Mouse (Mus musculus) MEL (cell line): ENCODE results near the gene Hcrt. TPM values are rescaled to one million over a fixed set of nuclear protein-coding genes. Genes with fewer than 3 reads are reported as not detected.

Experiments used
- DNase-seq: peaks from one replicate; pipeline ENCODE4 v3.0.0; 2011; ENCODE audit warnings: low read depth, low spot score
- H3K27ac ChIP-seq: 2 replicates; pipeline ENCODE4 v1.5.1; 2012; ENCODE audit warnings: low read depth, mild to moderate bottlenecking, control low read depth, low read length, moderate library complexity; ENCODE audit not compliant: control insufficient read depth
- H3K27me3 ChIP-seq, 2 experiments: fragments of 150-350 bp in 1 of 2; sonication (generic) in 1 of 2; 2 replicates each; pipeline ENCODE4 v1.6.1; 2012; ENCODE audit warnings: low read length in 2 of 2, mild to moderate bottlenecking in 2 of 2, improper control_type of control experiment in 1 of 2, moderate library complexity in 1 of 2; ENCODE audit not compliant: insufficient read depth in 2 of 2, control insufficient read depth in 1 of 2
- H3K36me3 ChIP-seq, 2 experiments: 2 replicates each; pipeline ENCODE4 v1.6.1; 2012 to 2014; ENCODE audit warnings: low read length in 2 of 2, improper control_type of control experiment in 1 of 2, inconsistent platforms in 1 of 2, mild to moderate bottlenecking in 1 of 2; ENCODE audit not compliant: insufficient read depth in 2 of 2, control insufficient read depth in 1 of 2
- H3K4me1 ChIP-seq, 2 experiments: fragments of 150-350 bp in 1 of 2; sonication (generic) in 1 of 2; 2 replicates each; pipeline ENCODE4 v1.6.1; 2012; ENCODE audit warnings: low read length in 2 of 2, improper control_type of control experiment in 1 of 2, mild to moderate bottlenecking in 1 of 2; ENCODE audit not compliant: insufficient read depth in 2 of 2, control insufficient read depth in 1 of 2
- H3K4me3 ChIP-seq, 2 experiments: fragments of 150-350 bp in 1 of 2; sonication (generic) in 1 of 2; 2 replicates each; pipeline ENCODE4 v1.5.1; 2012; ENCODE audit warnings: low read depth in 2 of 2, low read length in 2 of 2, mild to moderate bottlenecking in 2 of 2, moderate library complexity in 2 of 2, control low read depth in 1 of 2, improper control_type of control experiment in 1 of 2; ENCODE audit not compliant: control insufficient read depth in 1 of 2, insufficient read depth in 1 of 2
- H3K79me2 ChIP-seq: 2 replicates; pipeline ENCODE4 v1.6.1; 2012; ENCODE audit warnings: mild to moderate bottlenecking, low read length, moderate library complexity; ENCODE audit not compliant: control insufficient read depth, poor library complexity, insufficient read depth
- H3K9ac ChIP-seq: 2 replicates; pipeline ENCODE4 v1.6.1; 2012; ENCODE audit warnings: low read depth, mild to moderate bottlenecking, control low read depth, low read length, moderate library complexity; ENCODE audit not compliant: control insufficient read depth, poor library complexity, severe bottlenecking
- H3K9me3 ChIP-seq: fragments of 150-350 bp; sonication (generic); replicated peaks from 2 replicates; pipeline ENCODE4 v1.6.1; 2012; ENCODE audit warnings: mild to moderate bottlenecking, low read length, improper control_type of control experiment, moderate library complexity; ENCODE audit not compliant: insufficient read depth
- CHD1 ChIP-seq: IDR thresholded peaks from 2 replicates; pipeline ENCODE4 v1.6.1; 2012; ENCODE audit warnings: low read depth, mild to moderate bottlenecking, inconsistent platforms, low read length, improper control_type of control experiment
- CTCF ChIP-seq, 3 experiments: IDR thresholded peaks in 2 of 3; conservative IDR thresholded peaks in 1 of 3; 2 replicates each; pipeline ENCODE4 v1.5.1; 2011 to 2012; ENCODE audit warnings: low read length in 3 of 3, low read depth in 2 of 3, mild to moderate bottlenecking in 2 of 3, improper control_type of control experiment in 1 of 3, inconsistent platforms in 1 of 3, mixed read lengths in 1 of 3, moderate library complexity in 1 of 3; ENCODE audit not compliant: control insufficient read depth in 1 of 3, insufficient read depth in 1 of 3, poor library complexity in 1 of 3, severe bottlenecking in 1 of 3
- E2F4 ChIP-seq: IDR thresholded peaks from 2 replicates; pipeline ENCODE4 v1.6.1; 2011; ENCODE audit warnings: low read depth, low read length, improper control_type of control experiment, borderline replicate concordance
- ELF1 ChIP-seq: IDR thresholded peaks from 2 replicates; pipeline ENCODE4 v1.6.1; 2014; ENCODE audit warnings: low read depth, mild to moderate bottlenecking, inconsistent platforms, low read length, improper control_type of control experiment, moderate library complexity
- EP300 ChIP-seq, 2 experiments: IDR thresholded peaks; 2 replicates each; pipeline ENCODE4 v1.6.1; 2011; ENCODE audit warnings: improper control_type of control experiment in 2 of 2, low read length in 2 of 2, low read depth in 1 of 2, mild to moderate bottlenecking in 1 of 2
- HCFC1 ChIP-seq: IDR thresholded peaks from 2 replicates; pipeline ENCODE4 v1.6.1; 2012; ENCODE audit warnings: low read depth, mild to moderate bottlenecking, inconsistent platforms, low read length, improper control_type of control experiment, moderate library complexity
- JUND ChIP-seq: IDR thresholded peaks from 2 replicates; pipeline ENCODE4 v1.6.1; 2011; ENCODE audit warnings: low read depth, mild to moderate bottlenecking, improper control_type of control experiment, low read length
- KAT2A ChIP-seq: conservative IDR thresholded peaks from 2 replicates; pipeline ENCODE4 v1.6.1; 2012; ENCODE audit warnings: low read depth, low read length, improper control_type of control experiment, inconsistent platforms
- MAX ChIP-seq: IDR thresholded peaks from 2 replicates; pipeline ENCODE4 v1.6.1; 2011; ENCODE audit warnings: low read length, improper control_type of control experiment
- MEF2A ChIP-seq: IDR thresholded peaks from 2 replicates; pipeline ENCODE4 v1.6.1; 2014; ENCODE audit warnings: low read depth, mild to moderate bottlenecking, inconsistent platforms, low read length, improper control_type of control experiment; ENCODE audit not compliant: poor library complexity, insufficient replicate concordance, severe bottlenecking; ENCODE audit errors: extremely low read depth
- MXI1 ChIP-seq: IDR thresholded peaks from 2 replicates; pipeline ENCODE4 v1.6.1; 2011; ENCODE audit warnings: mild to moderate bottlenecking, low read depth, low read length, improper control_type of control experiment
- MYB ChIP-seq: IDR thresholded peaks from 2 replicates; pipeline ENCODE4 v1.6.1; 2011; ENCODE audit warnings: mild to moderate bottlenecking, low read depth, low read length, improper control_type of control experiment
- MYC ChIP-seq: IDR thresholded peaks from 2 replicates; pipeline ENCODE4 v1.6.1; 2011; ENCODE audit warnings: low read depth, mild to moderate bottlenecking, low read length, improper control_type of control experiment, moderate library complexity
- POLR2AphosphoS2 ChIP-seq: IDR thresholded peaks from 2 replicates; pipeline ENCODE4 v1.6.1; 2011; ENCODE audit warnings: low read length, improper control_type of control experiment
- POLR2AphosphoS5 ChIP-seq: IDR thresholded peaks from 2 replicates; pipeline ENCODE4 v1.6.1; 2012; ENCODE audit warnings: low read depth, borderline replicate concordance, mild to moderate bottlenecking, inconsistent platforms, low read length, moderate library complexity, mixed read lengths
- RAD21 ChIP-seq: IDR thresholded peaks from 2 replicates; pipeline ENCODE4 v1.6.1; 2011; ENCODE audit warnings: mild to moderate bottlenecking, low read depth, low read length, improper control_type of control experiment
- SMC3 ChIP-seq: IDR thresholded peaks from 2 replicates; pipeline ENCODE4 v1.6.1; 2011; ENCODE audit warnings: low read depth, low read length, improper control_type of control experiment
- TBP ChIP-seq: IDR thresholded peaks from 2 replicates; pipeline ENCODE4 v1.8.0; 2011; ENCODE audit warnings: low read depth, low read length, improper control_type of control experiment
- TCF12 ChIP-seq: IDR thresholded peaks from 2 replicates; pipeline ENCODE4 v1.6.1; 2014; ENCODE audit warnings: low read depth, mild to moderate bottlenecking, inconsistent platforms, low read length, improper control_type of control experiment, moderate library complexity
- UBTF ChIP-seq: IDR thresholded peaks from 2 replicates; pipeline ENCODE4 v1.6.1; 2012; ENCODE audit warnings: low read depth, mild to moderate bottlenecking, inconsistent platforms, low read length, improper control_type of control experiment, moderate library complexity, borderline replicate concordance; ENCODE audit not compliant: insufficient read depth
- USF2 ChIP-seq, 2 experiments: IDR thresholded peaks; 2 replicates each; pipeline ENCODE4 v1.6.1; 2011 to 2012; ENCODE audit warnings: improper control_type of control experiment in 2 of 2, low read length in 2 of 2, borderline replicate concordance in 1 of 2, inconsistent platforms in 1 of 2, low read depth in 1 of 2, mild to moderate bottlenecking in 1 of 2; ENCODE audit not compliant: insufficient read depth in 1 of 2
- ZC3H11A ChIP-seq: IDR thresholded peaks from 2 replicates; pipeline ENCODE4 v1.6.1; 2012; ENCODE audit warnings: low read depth, mild to moderate bottlenecking, inconsistent platforms, low read length, improper control_type of control experiment
- ZKSCAN1 ChIP-seq: IDR thresholded peaks from 2 replicates; pipeline ENCODE4 v1.6.1; 2012; ENCODE audit warnings: low read depth, mild to moderate bottlenecking, inconsistent platforms, low read length, improper control_type of control experiment, moderate library complexity
- ZMIZ1 ChIP-seq: IDR thresholded peaks from 2 replicates; pipeline ENCODE4 v1.6.1; 2012; ENCODE audit warnings: low read depth, mild to moderate bottlenecking, inconsistent platforms, low read length, improper control_type of control experiment, moderate library complexity
- ZNF384 ChIP-seq: IDR thresholded peaks from 2 replicates; pipeline ENCODE4 v1.6.1; 2012; ENCODE audit warnings: low read depth, mild to moderate bottlenecking, inconsistent platforms, low read length, improper control_type of control experiment
- polyA plus RNA-seq, 2 experiments: library from polyadenylated mRNA; stranded (reverse) in 1 of 2; unstranded in 1 of 2; fragments of >175 nt in 1 of 2; fragments of >200 nt in 1 of 2; gene quantifications; 2 replicates each; pipeline versions ENCODE4 v1.2.1 to v1.2.4; 2012; ENCODE audit warnings: low replicate concordance in 2 of 2, low read depth in 1 of 2; ENCODE audit not compliant: insufficient read length in 2 of 2, insufficient read depth in 1 of 2, missing spikeins in 1 of 2
- total RNA-seq: library from RNA; depleted of rRNA; stranded (reverse); fragments of 300-350 nt; gene quantifications from 2 replicates; pipeline ENCODE4 v1.2.3, GENCODE M21; 2012

Hcrt gene
- total and polyA plus RNA-seq, 3 experiments = not detected

- Histone ChIP-seq H3K9ac (no peak overlapping the region), H3K4me1 (peaks cover 0 to 8% of the 10 kb centered on the region in 2 experiments; a peak in 2 of 4 replicates), H3K4me3 (no peak overlapping the region), H3K79me2 (peaks cover 14% of the 10 kb centered on the region), H3K27me3 (no peaks in the 10 kb centered on the region), H3K27ac (no peak overlapping the region), H3K9me3 (no peaks in the 10 kb centered on the region), H3K36me3 (peaks cover 0 to 8% of the 10 kb centered on the region in 2 experiments; a peak in 1 of 4 replicates)
- TF ChIP-seq ZMIZ1 (no peak), TBP (no peak), MYB (no peak), ZKSCAN1 (no peak), JUND (no peak), MXI1 (no peak), RAD21 (no peak), UBTF (no peak), HCFC1 (no peak)
- no peak for DNase-seq
Observed at GRCm38 (mm10) chr11:100741348-100741747, 21.4 kb downstream of the Hcrt start.

- TF ChIP-seq JUND = no peak
- no peak for TF ChIP-seq ZMIZ1
- no peak for TF ChIP-seq KAT2A
- no peak for TF ChIP-seq MYB
- no peak for TF ChIP-seq CTCF (IDR thresholded peaks at IDR 0.05 in 2 of 3, conservative IDR thresholded peaks at IDR 0.05 in 1 of 3; ENCODE audit: control insufficient read depth in 1 of 3, insufficient read depth in 1 of 3, low read depth in 2 of 3, low read length in 3 of 3, poor library complexity in 1 of 3, severe bottlenecking in 1 of 3)
- TF ChIP-seq ZC3H11A = no peak
- TF ChIP-seq ZNF384 = peak; percentile 6; the same call in 1 of the 2 replicates
- TF ChIP-seq E2F4 = no peak
- TF ChIP-seq TBP = no peak
- TF ChIP-seq POLR2AphosphoS5 = no peak
- TF ChIP-seq ELF1 = no peak
- TF ChIP-seq USF2 (IDR thresholded peaks at IDR 0.05; ENCODE audit: borderline replicate concordance in 1 of 2, insufficient read depth in 1 of 2, low read depth in 1 of 2, low read length in 2 of 2) = no peak
- no peak for TF ChIP-seq EP300 (IDR thresholded peaks at IDR 0.05; ENCODE audit: low read depth in 1 of 2, low read length in 2 of 2)
- no peak for TF ChIP-seq POLR2AphosphoS2
- no peak for TF ChIP-seq MEF2A
- TF ChIP-seq UBTF = no peak
- TF ChIP-seq TCF12 = no peak
- no peak for TF ChIP-seq CHD1
- no peak for TF ChIP-seq MYC
- peak; percentile 4; the same call in 1 of the 2 replicates for TF ChIP-seq MAX
- TF ChIP-seq SMC3 = 0 out of 2 replicates have a peak, but pooled peaks have one; percentile 1
Observed at GRCm38 (mm10) chr11:100738749-100739148, 24.0 kb downstream of the Hcrt start.

More at GRCm38 (mm10) chr11:100738749-100739148, 24.0 kb downstream of the Hcrt start:
- Histone ChIP-seq H3K4me1 (peaks cover 2 to 21% of the 10 kb centered on the region in 2 experiments; a peak in 3 of 4 replicates), H3K27me3 (no peaks in the 10 kb centered on the region), H3K9me3 (no peaks in the 10 kb centered on the region), H3K36me3 (peaks cover 0 to 20% of the 10 kb centered on the region in 2 experiments; a peak in 3 of 4 replicates), H3K79me2 (peaks cover 40% of the 10 kb centered on the region), H3K9ac (peak overlapping the region; percentile 82), H3K27ac (peak overlapping the region; percentile 74; the same call in 1 of the 2 replicates), H3K4me3 (peak overlapping the region; percentile 61 to 74)
- peak; percentile 52 for DNase-seq
